Mouse (Mus musculus) forebrain, embryonic 15.5 days (tissue): ENCODE measurements around the gene Ifna5. TPM values are rescaled to one million over a fixed set of nuclear protein-coding genes. Genes with fewer than 3 reads are reported as not detected.
"Not testable (repeated sequence)": the region's sequence is repeated elsewhere in the genome, so short reads cannot be mapped to it uniquely, and the experiment has no call there.

Experiments
- ATAC-seq: fragments of 200-750 bp; cut with Nextera tagmentation; replicated peaks from 2 replicates; pipeline ENCODE4 v1.8.0; 2017; ENCODE audit warnings: mild to moderate bottlenecking, moderate TSS enrichment, moderate library complexity
- H3K27ac ChIP-seq: fragments of 300-500 bp; sonication (generic); replicated peaks from 2 replicates; pipeline ENCODE4 v1.5.1; 2015; ENCODE audit warnings: mild to moderate bottlenecking, inconsistent platforms
- H3K27me3 ChIP-seq: fragments of 300-500 bp; sonication (generic); 2 replicates; pipeline ENCODE4 v1.6.1; 2015; ENCODE audit warnings: inconsistent platforms
- H3K36me3 ChIP-seq: fragments of 300-500 bp; sonication (generic); 2 replicates; pipeline ENCODE4 v1.6.1; 2015; ENCODE audit warnings: mild to moderate bottlenecking, inconsistent platforms
- H3K4me1 ChIP-seq: fragments of 300-500 bp; sonication (generic); 2 replicates; pipeline ENCODE4 v1.6.1; 2015; ENCODE audit warnings: inconsistent platforms
- H3K4me2 ChIP-seq: fragments of 300-500 bp; sonication (generic); replicated peaks from 2 replicates; pipeline ENCODE4 v1.6.1; 2015; ENCODE audit warnings: mild to moderate bottlenecking, inconsistent platforms
- H3K4me3 ChIP-seq: fragments of 300-500 bp; sonication (generic); 2 replicates; pipeline ENCODE4 v1.5.1; 2015; ENCODE audit warnings: mild to moderate bottlenecking, inconsistent platforms
- H3K9ac ChIP-seq: fragments of 300-500 bp; sonication (generic); replicated peaks from 2 replicates; pipeline ENCODE4 v1.6.1; 2015; ENCODE audit warnings: mild to moderate bottlenecking, inconsistent platforms
- H3K9me3 ChIP-seq: fragments of 300-500 bp; sonication (generic); 2 replicates; pipeline ENCODE4 v1.6.1; 2016; ENCODE audit warnings: inconsistent platforms
- WGBS: fragments of 180-500 bp; shearing (Covaris S2); methylation state at CpG from one replicate; pipeline ENCODE4 v1.1.7; 2015; ENCODE audit warnings: mixed read lengths; 5-methylcytosine and 5-hydroxymethylcytosine counted together
- polyA plus RNA-seq: library from polyadenylated mRNA; unstranded; fragments of >200 nt; fragmentation: Nextera tagmentation; extraction: Ambion mirVana; gene quantifications from 2 replicates; pipeline ENCODE4 v1.2.1, GENCODE M21; 2015

The Ifna5 gene
- polyA plus RNA-seq, result not detected in 2 replicates

GRCm38 (mm10) chr4:88835225-88835624 lies at the start of gene Ifna5:
Gene Ifna5, plus strand, starts transcription at chr4:88835525.
- not testable (repeated sequence) for H3K9ac ChIP-seq, H3K36me3 ChIP-seq, ATAC-seq, H3K27ac ChIP-seq, H3K4me3 ChIP-seq, H3K27me3 ChIP-seq, H3K4me2 ChIP-seq, H3K4me1 ChIP-seq, H3K9me3 ChIP-seq
- 92% methylated on average over 1 of the region's 1 CpGs for WGBS

GRCm38 (mm10) chr4:88788402-88788801 lies 46.9 kb upstream of the Ifna5 start, which contains the start of gene Gm13277:
Gene Gm13277, plus strand, starts transcription at chr4:88788632.
- not testable (repeated sequence) for H3K9ac ChIP-seq, H3K27me3 ChIP-seq, H3K27ac ChIP-seq, H3K4me3 ChIP-seq, H3K4me2 ChIP-seq, H3K4me1 ChIP-seq, H3K9me3 ChIP-seq, H3K36me3 ChIP-seq, ATAC-seq
- 0% methylated on average over 7 of the region's 28 CpGs for WGBS

GRCm38 (mm10) chr4:88791250-88791649 lies 44.1 kb upstream of the Ifna5 start, which contains the start of gene Gm13278:
Gene Gm13278, plus strand, starts transcription at chr4:88791550.
- not testable (repeated sequence) for H3K9ac ChIP-seq, H3K9me3 ChIP-seq, H3K36me3 ChIP-seq, H3K4me1 ChIP-seq, ATAC-seq, H3K4me2 ChIP-seq, H3K27me3 ChIP-seq, H3K27ac ChIP-seq, H3K4me3 ChIP-seq
- no CpG with 5 or more reads among the region's 28 CpGs for WGBS

GRCm38 (mm10) chr4:88793936-88794675 lies 41.2 kb upstream of the Ifna5 start, which contains the start of gene Gm13275:
Gene Gm13275, plus strand, starts transcription at chr4:88794487.
- H3K4me2 ChIP-seq, H3K4me1 ChIP-seq, H3K9me3 ChIP-seq, H3K36me3 ChIP-seq, H3K27ac ChIP-seq, H3K9ac ChIP-seq, H3K4me3 ChIP-seq, H3K27me3 ChIP-seq, ATAC-seq: not testable (repeated sequence)
- WGBS, result 0% methylated on average over 15 of the region's 52 CpGs

GRCm38 (mm10) chr4:88797097-88797496 lies 38.2 kb upstream of the Ifna5 start, which contains the start of gene Gm13279:
Gene Gm13279, plus strand, starts transcription at chr4:88797397.
- H3K9ac ChIP-seq, ATAC-seq, H3K4me1 ChIP-seq, H3K4me2 ChIP-seq, H3K36me3 ChIP-seq, H3K27me3 ChIP-seq, H3K27ac ChIP-seq, H3K4me3 ChIP-seq, H3K9me3 ChIP-seq: not testable (repeated sequence)
- no CpG with 5 or more reads among the region's 28 CpGs for WGBS

GRCm38 (mm10) chr4:88799365-88799764 lies 36.0 kb upstream of the Ifna5 start, which contains the start of gene Gm13285:
Gene Gm13285, plus strand, starts transcription at chr4:88799665.
- not testable (repeated sequence) for ATAC-seq, H3K27ac ChIP-seq, H3K9ac ChIP-seq, H3K4me1 ChIP-seq, H3K27me3 ChIP-seq, H3K4me2 ChIP-seq, H3K9me3 ChIP-seq, H3K4me3 ChIP-seq, H3K36me3 ChIP-seq
- WGBS, result 18% methylated on average over 5 of the region's 7 CpGs

- not testable (repeated sequence) for H3K9ac ChIP-seq, H3K4me1 ChIP-seq, H3K4me3 ChIP-seq, H3K36me3 ChIP-seq, H3K27me3 ChIP-seq, ATAC-seq, H3K9me3 ChIP-seq, H3K4me2 ChIP-seq, H3K27ac ChIP-seq
- no CpG with 5 or more reads among the region's 29 CpGs for WGBS
These were observed 32.4 kb upstream of the Ifna5 start, which contains the start of gene Gm13287 for GRCm38 (mm10) chr4:88802954-88803353. Gene Gm13287, plus strand, starts transcription at chr4:88803254.

- H3K4me2 ChIP-seq, result peak within 1 kb of the TSS; percentile 42
- H3K9ac ChIP-seq, ATAC-seq, H3K36me3 ChIP-seq, H3K27ac ChIP-seq, H3K9me3 ChIP-seq, H3K27me3 ChIP-seq, H3K4me1 ChIP-seq: not testable (repeated sequence)
- H3K4me3 ChIP-seq, result peak within 1 kb of the TSS; percentile 30
- WGBS, result no CpG with 5 or more reads among the region's 8 CpGs
These were observed 30.1 kb upstream of the Ifna5 start, which contains the start of gene Gm13288 for GRCm38 (mm10) chr4:88805231-88805630. Gene Gm13288, plus strand, starts transcription at chr4:88805531.

- 0% methylated on average over 1 of the region's 34 CpGs for WGBS
These were observed 29.6 kb upstream of the Ifna5 start for GRCm38 (mm10) chr4:88805761-88806160.

GRCm38 (mm10) chr4:88815928-88816327 lies 19.4 kb upstream of the Ifna5 start, which contains the start of gene Ifna7:
Gene Ifna7, plus strand, starts transcription at chr4:88816228.
- H3K9ac ChIP-seq, result no peak within 1 kb of the TSS
- no peak within 1 kb of the TSS for H3K27ac ChIP-seq
- no peak within 1 kb of the TSS for H3K4me3 ChIP-seq
- 75% methylated on average over 3 of the region's 3 CpGs for WGBS
- no peaks in the 10 kb centered on the region for H3K4me1 ChIP-seq
- H3K27me3 ChIP-seq, result no peaks in the 10 kb centered on the region
- no peak for ATAC-seq
- no peaks in the 10 kb centered on the region for H3K36me3 ChIP-seq
- H3K4me2 ChIP-seq, result no peak within 1 kb of the TSS
- no peaks in the 10 kb centered on the region for H3K9me3 ChIP-seq

More at GRCm38 (mm10) chr4:88805761-88806160, 29.6 kb upstream of the Ifna5 start:
- not testable (repeated sequence) for H3K9me3 ChIP-seq, H3K4me1 ChIP-seq, ATAC-seq, H3K27me3 ChIP-seq, H3K27ac ChIP-seq, H3K9ac ChIP-seq, H3K36me3 ChIP-seq
- peak overlapping the region; percentile 30 for H3K4me3 ChIP-seq
- peak overlapping the region; percentile 42 for H3K4me2 ChIP-seq

GRCm38 (mm10) chr4:88819659-88820058 lies 15.7 kb upstream of the Ifna5 start, which contains the start of gene Ifna11:
Gene Ifna11, plus strand, starts transcription at chr4:88819959.
- 92% methylated on average over 1 of the region's 1 CpGs for WGBS
- H3K9me3 ChIP-seq, result no peaks in the 10 kb centered on the region
- H3K4me2 ChIP-seq, result no peak within 1 kb of the TSS
- H3K4me1 ChIP-seq, result no peaks in the 10 kb centered on the region
- H3K27me3 ChIP-seq, result no peaks in the 10 kb centered on the region
- no peak within 1 kb of the TSS for H3K4me3 ChIP-seq
- ATAC-seq, result no peak
- H3K27ac ChIP-seq, result no peak within 1 kb of the TSS
- H3K36me3 ChIP-seq, result no peaks in the 10 kb centered on the region
- no peak within 1 kb of the TSS for H3K9ac ChIP-seq

- no peaks in the 10 kb centered on the region for H3K36me3 ChIP-seq
- H3K27ac ChIP-seq, result no peak overlapping the region
- H3K27me3 ChIP-seq, result no peaks in the 10 kb centered on the region
- no peak for ATAC-seq
- no peaks in the 10 kb centered on the region for H3K4me1 ChIP-seq
- H3K9ac ChIP-seq, result no peak overlapping the region
- no peaks in the 10 kb centered on the region for H3K9me3 ChIP-seq
- WGBS, result 26% methylated on average over 4 of the region's 4 CpGs
- no peak overlapping the region for H3K4me2 ChIP-seq
- no peak overlapping the region for H3K4me3 ChIP-seq
These were observed 12.3 kb upstream of the Ifna5 start for GRCm38 (mm10) chr4:88822995-88823394.
